Mouse (Mus musculus): ENCODE results near the gene Acot6. TPM values are rescaled to one million over a fixed set of nuclear protein-coding genes. Genes with fewer than 3 reads are reported as not detected.

The Acot6 gene
- total and polyA plus RNA-seq, 3 experiments: 3.2 to 3.3 TPM; not detected in 1

DNA sequence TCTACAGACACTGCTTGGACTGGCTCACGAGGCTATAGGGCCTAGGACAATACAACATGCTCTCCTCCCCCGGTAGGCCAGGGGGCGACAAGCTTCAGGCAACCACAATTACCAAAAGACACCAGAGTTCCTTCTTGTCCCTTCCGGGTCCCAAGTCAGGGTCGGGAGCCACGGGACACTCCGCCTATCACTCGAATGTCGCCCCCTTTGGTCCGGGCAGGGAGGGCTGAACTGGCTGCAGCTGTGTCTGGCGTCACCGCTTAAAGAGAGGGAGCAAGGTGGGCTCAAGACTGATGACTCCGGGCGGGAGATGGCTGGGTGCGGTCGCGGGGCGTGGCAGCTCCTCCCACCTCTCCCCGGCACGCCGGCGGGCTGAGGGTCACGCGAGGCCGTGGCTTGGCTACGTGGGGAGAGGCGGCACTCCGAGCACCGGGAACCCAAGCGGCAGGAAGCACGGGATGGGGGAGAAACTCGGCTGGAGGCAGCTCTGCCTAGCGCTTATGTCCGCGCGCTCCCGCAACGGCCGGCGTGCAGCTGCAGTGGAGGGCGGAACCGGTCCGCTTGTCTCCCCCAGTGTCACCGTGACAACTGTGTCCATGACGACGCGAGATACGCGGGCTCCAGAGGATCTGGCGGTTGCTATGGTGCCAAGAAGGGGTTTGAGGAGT, 47.6 kb downstream of the Acot6 start, which contains the start of gene Pnma1:
Pnma1 (minus strand) TSS at position 536 of the 668 bp plus-strand sequence.
- H3K27ac ChIP-seq (ENCODE audit: control insufficient read depth, low read depth, low read length): no peak within 1 kb of the TSS
- H3K27me3 ChIP-seq (ENCODE audit: control insufficient read depth in 1 of 2, insufficient read depth in 2 of 2, low read length in 2 of 2): no peaks in the 10 kb centered on the region
- peak within 1 kb of the TSS; percentile 19 to 49; a peak in 3 of 4 replicates for H3K4me3 ChIP-seq (ENCODE audit: control insufficient read depth in 1 of 2, insufficient read depth in 1 of 2, low read depth in 2 of 2, low read length in 2 of 2)
- H3K79me2 ChIP-seq (ENCODE audit: control insufficient read depth, insufficient read depth, low read length, poor library complexity): no peaks in the 10 kb centered on the region
- peak within 1 kb of the TSS; percentile 30 for H3K9ac ChIP-seq (ENCODE audit: control insufficient read depth, low read depth, low read length, poor library complexity, severe bottlenecking)
- no peak for TF ChIP-seq GABPA (IDR thresholded peaks at IDR 0.05; ENCODE audit: low read depth, low read length)
- no peak for TF ChIP-seq BHLHE40 (IDR thresholded peaks at IDR 0.05; ENCODE audit: borderline replicate concordance, low read depth, low read length)
- TF ChIP-seq CTCF (IDR thresholded peaks at IDR 0.05 in 2 of 3, conservative IDR thresholded peaks at IDR 0.05 in 1 of 3; ENCODE audit: control insufficient read depth in 1 of 3, insufficient read depth in 1 of 3, low read depth in 2 of 3, low read length in 3 of 3, poor library complexity in 1 of 3, severe bottlenecking in 1 of 3): peak in 2 of 3 experiments; percentile 27 to 28; a peak in 3 of 6 replicates
- no peak for TF ChIP-seq POLR2AphosphoS5 (IDR thresholded peaks at IDR 0.05; ENCODE audit: borderline replicate concordance, low read depth, low read length)
- no peak for TF ChIP-seq NELFE (IDR thresholded peaks at IDR 0.05; ENCODE audit: low read depth, low read length)
- TF ChIP-seq MEF2A (IDR thresholded peaks at IDR 0.05; ENCODE audit: extremely low read depth, insufficient replicate concordance, low read depth, low read length, poor library complexity, severe bottlenecking): no peak
- TF ChIP-seq SMC3 (IDR thresholded peaks at IDR 0.05; ENCODE audit: low read depth, low read length): peak; percentile 25
- peak; percentile 63; the same call in 1 of the 2 replicates for TF ChIP-seq ELF1 (IDR thresholded peaks at IDR 0.05; ENCODE audit: low read depth, low read length)
- TF ChIP-seq ZMIZ1 (IDR thresholded peaks at IDR 0.05; ENCODE audit: low read depth, low read length): no peak
- no peak for TF ChIP-seq TBP (IDR thresholded peaks at IDR 0.05; ENCODE audit: low read depth, low read length)
- peak; percentile 22; the same call in 1 of the 2 replicates for TF ChIP-seq SIN3A (IDR thresholded peaks at IDR 0.05; ENCODE audit: low read length)
- no peak for TF ChIP-seq ZNF384 (IDR thresholded peaks at IDR 0.05; ENCODE audit: low read depth, low read length)
- no peak for TF ChIP-seq EP300 (IDR thresholded peaks at IDR 0.05; ENCODE audit: low read depth in 1 of 2, low read length in 2 of 2)
- TF ChIP-seq RCOR1 (IDR thresholded peaks at IDR 0.05; ENCODE audit: low read depth, low read length): no peak
- peak; percentile 51 for TF ChIP-seq MXI1 (IDR thresholded peaks at IDR 0.05; ENCODE audit: low read depth, low read length)
- no peak for TF ChIP-seq JUND (IDR thresholded peaks at IDR 0.05; ENCODE audit: low read depth, low read length)
- H3K9me3 ChIP-seq (replicated peaks; ENCODE audit: insufficient read depth, low read length): no peaks in the 10 kb centered on the region
- peaks cover 12 to 20% of the 10 kb centered on the region in 2 experiments for H3K4me1 ChIP-seq (ENCODE audit: control insufficient read depth in 1 of 2, insufficient read depth in 2 of 2, low read length in 2 of 2)
- peak; percentile 65 for DNase-seq (ENCODE audit: low read depth, low spot score)
- peaks cover 5 to 24% of the 10 kb centered on the region in 2 experiments for H3K36me3 ChIP-seq (ENCODE audit: control insufficient read depth in 1 of 2, insufficient read depth in 2 of 2, low read length in 2 of 2)

DNA sequence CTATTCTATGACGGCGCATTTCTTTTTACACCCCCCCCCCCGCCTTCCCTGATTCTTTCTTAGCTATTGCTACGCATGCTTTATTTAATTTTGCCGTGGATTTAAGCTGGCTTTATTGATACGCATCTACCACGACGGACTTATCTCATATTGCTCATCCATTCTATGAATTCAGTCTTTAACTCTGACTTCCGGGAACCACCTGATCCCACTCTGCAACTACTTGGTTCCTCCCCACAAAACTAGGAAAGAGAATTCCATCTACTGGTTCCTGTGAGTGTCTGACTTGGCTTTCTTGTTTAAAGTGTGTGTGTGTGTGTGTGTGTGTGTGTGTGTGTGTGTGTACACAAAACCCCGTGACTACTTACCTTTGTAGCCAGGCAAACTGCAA, 48.2 kb downstream of the Acot6 start:
- peaks cover 12 to 23% of the 10 kb centered on the region in 2 experiments for H3K4me1 ChIP-seq (ENCODE audit: control insufficient read depth in 1 of 2, insufficient read depth in 2 of 2, low read length in 2 of 2)
- no peak for TF ChIP-seq ZKSCAN1 (IDR thresholded peaks at IDR 0.05; ENCODE audit: low read depth, low read length)
- TF ChIP-seq USF2 (IDR thresholded peaks at IDR 0.05; ENCODE audit: borderline replicate concordance in 1 of 2, insufficient read depth in 1 of 2, low read depth in 1 of 2, low read length in 2 of 2): no peak
- no peak for TF ChIP-seq SMC3 (IDR thresholded peaks at IDR 0.05; ENCODE audit: low read depth, low read length)
- no peak for TF ChIP-seq MAZ (IDR thresholded peaks at IDR 0.05; ENCODE audit: low read depth, low read length)
- no peak for TF ChIP-seq EP300 (IDR thresholded peaks at IDR 0.05; ENCODE audit: low read depth in 1 of 2, low read length in 2 of 2)
- TF ChIP-seq ETS1 (IDR thresholded peaks at IDR 0.05; ENCODE audit: low read depth, low read length): no peak
- no peak for TF ChIP-seq CTCF (IDR thresholded peaks at IDR 0.05 in 2 of 3, conservative IDR thresholded peaks at IDR 0.05 in 1 of 3; ENCODE audit: control insufficient read depth in 1 of 3, insufficient read depth in 1 of 3, low read depth in 2 of 3, low read length in 3 of 3, poor library complexity in 1 of 3, severe bottlenecking in 1 of 3)
- TF ChIP-seq MAX (IDR thresholded peaks at IDR 0.05; ENCODE audit: low read length): no peak
- H3K9ac ChIP-seq (ENCODE audit: control insufficient read depth, low read depth, low read length, poor library complexity, severe bottlenecking): no peak overlapping the region
- H3K36me3 ChIP-seq (ENCODE audit: control insufficient read depth in 1 of 2, insufficient read depth in 2 of 2, low read length in 2 of 2): peaks cover 5 to 24% of the 10 kb centered on the region in 2 experiments
- H3K79me2 ChIP-seq (ENCODE audit: control insufficient read depth, insufficient read depth, low read length, poor library complexity): no peaks in the 10 kb centered on the region
- no peaks in the 10 kb centered on the region for H3K9me3 ChIP-seq (replicated peaks; ENCODE audit: insufficient read depth, low read length)
- H3K27me3 ChIP-seq (ENCODE audit: control insufficient read depth in 1 of 2, insufficient read depth in 2 of 2, low read length in 2 of 2): no peaks in the 10 kb centered on the region
- DNase-seq (ENCODE audit: low read depth, low spot score): no peak
- H3K4me3 ChIP-seq (ENCODE audit: control insufficient read depth in 1 of 2, insufficient read depth in 1 of 2, low read depth in 2 of 2, low read length in 2 of 2): peak overlapping the region in 1 of 2 experiments; percentile 49; a peak in 2 of 4 replicates
- H3K27ac ChIP-seq (ENCODE audit: control insufficient read depth, low read depth, low read length): no peak overlapping the region
